Mouse (Mus musculus) kidney, postnatal 14 days (tissue): ENCODE measurements around the gene Agtr1b.
A peak's percentile ranks its signal among the peaks of the same experiment; 100 is the strongest.

Experiments used
- DNase-seq: peaks from one replicate; pipeline ENCODE4 v3.0.0; 2022; ENCODE audit warnings: mixed read lengths

The Agtr1b gene

GRCm38 (mm10) chr3:20366558-20367522 is at the start of gene Agtr1b:
Gene Agtr1b (minus strand): TSS chr3:20367177.
- peak; percentile 12 for DNase-seq

DNA sequence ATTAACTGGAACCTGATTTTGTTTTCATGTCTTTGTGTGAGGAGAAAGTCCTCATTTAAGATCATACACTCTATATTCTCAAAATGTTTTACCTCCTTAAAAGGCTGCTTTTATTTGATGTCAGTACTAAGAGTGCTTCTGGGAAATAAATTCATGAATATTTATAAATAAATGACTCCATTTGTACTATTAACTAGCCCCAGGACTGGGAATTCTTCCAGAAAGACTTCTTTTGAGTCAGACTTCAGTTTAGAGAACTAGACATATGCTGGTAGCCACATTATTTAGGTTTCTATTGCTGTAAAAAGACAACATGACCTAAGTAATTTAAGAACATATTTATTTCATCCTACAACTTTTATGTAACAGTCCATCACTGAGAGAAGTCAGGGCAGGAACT is 13.4 kb downstream of the Agtr1b start:
- no peak for DNase-seq

DNA sequence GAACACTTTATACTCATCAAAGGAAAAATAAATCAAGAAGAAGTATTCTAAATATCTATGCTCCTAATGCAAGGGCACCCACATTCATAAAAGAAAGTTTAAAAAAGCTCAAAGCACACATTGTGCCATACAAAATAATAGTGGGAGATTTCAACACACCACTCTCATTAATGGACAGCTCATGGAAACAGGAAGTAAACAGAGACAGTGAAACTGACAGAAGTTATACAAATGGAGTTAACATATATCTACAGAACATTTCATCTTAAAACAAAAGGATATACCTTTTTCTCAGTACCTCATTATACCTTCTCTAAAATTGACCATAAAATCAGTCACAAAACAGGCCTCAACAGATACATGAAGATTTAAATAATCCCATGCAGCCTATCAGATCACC is 18.8 kb downstream of the Agtr1b start:
- DNase-seq, result no peak

DNA sequence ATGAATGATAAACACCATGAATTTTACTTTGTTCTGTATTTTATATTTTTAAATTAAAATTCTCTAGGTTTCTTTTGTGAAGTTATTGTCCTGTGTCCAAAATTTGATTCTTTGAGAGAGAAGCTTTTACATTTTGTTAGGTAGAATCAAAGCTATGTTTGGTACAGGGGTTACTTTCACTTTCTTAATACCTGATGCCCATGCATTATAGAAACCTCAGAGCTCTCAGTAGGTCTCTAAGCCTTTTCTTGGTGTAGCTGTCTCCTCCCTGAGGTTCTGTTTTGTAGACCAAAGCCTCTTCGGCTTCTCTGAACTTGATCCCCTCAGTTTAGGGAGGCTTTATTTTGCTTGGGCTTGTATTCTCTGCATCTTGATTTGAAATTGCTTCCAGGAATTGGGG is 26.6 kb downstream of the Agtr1b start:
- no peak for DNase-seq

DNA sequence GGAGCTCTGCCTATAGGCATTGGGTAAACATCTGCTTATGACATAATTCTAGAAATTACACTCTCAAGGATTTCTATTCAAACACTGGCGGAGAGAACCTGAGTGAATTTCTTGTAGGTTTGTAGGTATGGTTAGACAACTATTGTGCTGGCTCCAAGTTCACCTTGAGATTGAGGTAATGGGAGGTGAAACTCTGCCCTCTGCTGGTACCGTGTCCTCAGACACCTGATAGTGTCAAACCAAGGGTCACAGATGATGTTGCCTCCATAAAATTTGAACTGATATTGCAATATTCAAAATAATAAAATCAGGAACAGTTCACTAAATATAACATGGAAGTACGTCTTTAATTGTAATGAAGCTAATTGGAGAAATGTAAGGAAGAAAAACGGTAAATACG is 32.3 kb downstream of the Agtr1b start:
- DNase-seq, result no peak

- no peak for DNase-seq
Measured at GRCm38 (mm10) chr3:20317233-20317632, 49.7 kb downstream of the Agtr1b start.

DNA sequence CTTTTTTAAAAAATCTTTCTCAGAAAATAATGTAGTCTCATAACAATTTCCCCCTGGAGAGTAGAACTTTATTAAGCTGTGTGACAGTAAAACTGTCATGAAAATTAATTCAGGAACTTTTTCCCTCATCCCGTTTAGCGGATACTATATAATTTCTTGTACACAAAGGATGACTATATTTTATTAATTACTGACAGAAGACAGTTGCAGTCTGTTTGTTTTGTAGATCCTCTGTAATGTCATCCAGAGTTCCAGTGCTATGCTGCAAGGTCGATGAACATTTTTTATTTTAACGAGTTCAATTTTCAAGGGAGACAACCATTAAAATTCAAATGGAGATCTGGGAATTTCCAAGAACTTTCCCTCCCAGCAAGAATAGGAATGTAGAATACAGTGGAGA is 57.8 kb downstream of the Agtr1b start:
- DNase-seq, result no peak

DNA sequence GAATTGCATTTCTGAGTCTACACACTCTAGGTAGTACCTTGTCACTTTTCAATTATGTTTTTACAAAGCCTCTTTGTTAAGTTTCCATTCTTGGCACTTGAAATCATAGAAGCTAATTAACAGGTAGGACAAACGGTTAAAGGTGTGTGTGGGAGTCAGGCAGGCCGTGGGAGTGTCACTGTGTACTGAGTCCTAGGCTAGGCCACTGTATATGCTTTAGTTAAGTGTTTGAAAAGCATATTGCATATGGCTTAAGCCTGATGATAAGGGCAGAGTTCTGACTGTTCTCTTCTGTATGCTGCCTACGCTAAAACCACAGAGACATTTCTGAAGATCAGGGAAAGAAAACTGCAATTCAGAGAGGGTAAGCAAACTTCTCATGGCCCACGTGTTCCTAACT is 59.7 kb downstream of the Agtr1b start:
- DNase-seq, result no peak

DNA sequence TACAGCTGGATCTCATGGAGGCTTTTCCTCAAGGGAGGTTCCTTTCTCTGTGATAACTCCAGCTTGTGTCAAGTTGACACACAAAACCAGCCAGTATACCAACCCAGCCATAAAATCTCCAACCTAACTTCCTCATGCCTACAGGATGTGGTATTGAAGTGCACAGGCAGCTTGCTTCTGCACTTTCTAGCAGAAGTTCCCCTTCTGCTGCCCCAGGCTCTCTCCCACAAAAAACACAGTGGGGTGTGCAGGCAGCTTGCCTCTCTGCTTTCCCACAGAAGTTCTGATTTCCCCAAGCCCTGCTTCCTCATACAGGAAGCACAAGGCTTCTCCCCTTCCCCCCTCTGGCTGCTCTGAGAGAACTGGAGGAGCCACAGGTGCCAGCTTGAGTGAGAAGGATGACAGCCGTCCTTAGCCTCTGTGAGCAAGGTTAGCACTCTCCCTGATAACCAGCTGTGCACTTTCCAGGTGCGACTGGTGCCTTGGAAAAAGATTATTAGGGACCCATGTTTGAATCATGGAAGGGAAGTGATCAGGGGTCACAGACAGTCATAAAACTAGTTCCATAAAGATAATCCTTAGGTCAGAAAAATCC is 62.1 kb downstream of the Agtr1b start:
- DNase-seq, result no peak

DNA sequence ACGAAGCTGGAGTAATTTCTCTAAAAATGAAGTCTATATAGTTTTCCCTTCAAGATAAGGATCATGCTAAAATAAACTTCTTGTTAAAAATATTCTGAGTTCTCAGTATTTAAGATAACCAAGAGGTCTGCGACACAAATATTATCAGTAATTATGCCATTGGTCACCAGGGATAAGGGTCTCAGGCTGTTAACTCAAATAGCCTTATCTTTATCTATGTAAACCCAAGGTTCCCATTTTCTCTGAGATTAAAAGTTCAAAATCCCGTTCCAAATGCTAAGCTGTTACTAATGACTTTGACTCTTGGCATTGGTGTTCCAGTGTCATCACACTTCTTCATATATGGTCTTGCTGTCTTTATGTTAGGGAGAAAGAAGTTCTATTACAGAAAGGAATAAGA is 71.4 kb downstream of the Agtr1b start:
- no peak for DNase-seq

- no peak for DNase-seq
Measured at GRCm38 (mm10) chr3:20294542-20295348, 72.2 kb downstream of the Agtr1b start.

GRCm38 (mm10) chr3:20291370-20291769 is 75.6 kb downstream of the Agtr1b start:
- no peak for DNase-seq

GRCm38 (mm10) chr3:20288761-20289160 is 78.2 kb downstream of the Agtr1b start:
- DNase-seq, result no peak

DNA sequence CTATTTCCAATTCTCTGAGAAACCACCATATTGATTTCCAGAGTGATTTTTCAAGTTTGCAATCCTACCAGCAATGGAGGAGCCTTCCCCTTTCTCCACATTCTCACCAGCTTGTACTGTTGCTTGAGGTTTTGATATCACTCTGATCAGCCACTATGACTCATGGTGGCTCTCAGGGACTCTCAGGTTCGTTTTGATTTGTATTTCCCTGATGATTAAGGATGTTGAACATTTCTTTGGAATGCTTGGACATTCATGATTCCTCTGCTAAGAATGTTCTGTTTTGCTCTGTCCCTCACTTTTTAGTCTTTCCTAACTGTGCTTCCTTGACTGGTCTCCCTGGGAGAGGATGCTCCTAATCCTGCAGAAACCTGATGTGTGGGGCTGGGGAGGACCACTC is 85.2 kb downstream of the Agtr1b start:
- no peak for DNase-seq

- DNase-seq, result no peak
Measured at GRCm38 (mm10) chr3:20275633-20276032, 91.3 kb downstream of the Agtr1b start, which contains the start of gene Cpb1. Gene Cpb1 (minus strand): TSS chr3:20275733.
